Mouse (Mus musculus) liver (tissue): ENCODE data around the gene Nanos3.

ENCODE experiments used
- DNase-seq: peaks from one replicate; pipeline ENCODE4 v3.0.0-alpha.2; 2020; ENCODE audit warnings: mixed read lengths

The Nanos3 gene

DNA sequence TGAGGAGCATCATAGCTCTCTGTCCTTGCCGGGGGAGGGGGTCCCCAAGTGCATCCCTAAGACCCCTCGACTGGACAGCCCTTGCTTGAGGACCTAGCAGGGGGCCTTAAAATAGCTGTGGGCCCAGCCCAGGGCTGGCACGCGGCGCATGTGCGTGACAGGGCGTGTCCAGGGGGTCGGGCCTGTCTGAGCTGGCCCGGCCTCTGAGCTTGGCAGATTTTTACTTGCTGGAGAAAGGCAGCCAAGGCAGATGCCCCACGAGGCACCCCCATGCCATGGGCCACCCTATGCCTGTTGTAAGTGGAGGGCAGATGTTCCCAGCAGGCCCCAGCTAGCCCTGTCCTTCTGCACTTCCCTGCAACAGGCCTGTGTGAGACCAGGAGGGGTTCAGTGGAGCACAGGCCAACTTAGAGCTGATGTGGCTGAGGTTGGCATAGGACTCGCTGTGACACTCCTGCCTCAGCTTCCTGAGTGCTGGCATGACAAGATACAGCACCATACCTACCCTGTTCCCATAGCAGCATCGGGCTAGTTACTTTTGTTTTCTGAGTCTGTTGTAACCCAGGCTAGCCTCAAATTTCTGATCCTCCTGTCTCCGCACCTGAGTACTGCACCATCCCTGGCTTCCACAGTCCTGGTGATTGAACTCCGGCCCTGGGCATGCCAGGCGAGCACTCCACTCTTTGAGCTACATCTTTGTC is 16.7 kb upstream of the Nanos3 start:
- peak; percentile 47 for DNase-seq

GRCm38 (mm10) chr8:84200652-84201544 is 15.9 kb upstream of the Nanos3 start:
- peak; percentile 77 for DNase-seq

DNA sequence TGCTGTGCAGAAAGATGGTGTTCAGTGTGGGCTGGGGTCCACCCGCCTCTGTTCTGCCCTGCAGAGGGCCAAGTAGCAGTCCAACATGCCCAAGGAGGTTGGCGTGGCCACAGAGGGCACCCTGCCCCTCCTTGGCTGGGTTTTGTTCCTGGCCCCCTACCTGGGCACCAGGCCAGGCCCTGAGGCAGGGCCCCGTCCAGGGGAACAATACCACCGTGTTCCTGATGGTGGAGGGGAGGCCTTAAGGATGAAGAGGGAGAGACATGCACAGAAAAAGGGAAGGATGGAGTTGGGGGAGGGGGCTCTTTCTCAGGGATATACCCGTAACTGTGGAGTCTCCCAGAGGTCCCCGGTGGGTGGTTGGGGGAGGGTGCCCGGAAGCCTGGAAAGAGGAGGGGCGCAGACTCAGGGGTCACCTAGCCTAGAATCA is 15.1 kb upstream of the Nanos3 start:
- no peak for DNase-seq

GRCm38 (mm10) chr8:84199348-84200125 is 14.5 kb upstream of the Nanos3 start:
- no peak for DNase-seq

GRCm38 (mm10) chr8:84198871-84199270 is 13.9 kb upstream of the Nanos3 start:
- no peak for DNase-seq

- DNase-seq, result peak; percentile 90
Observed at GRCm38 (mm10) chr8:84197922-84198774, 13.1 kb upstream of the Nanos3 start.

DNA sequence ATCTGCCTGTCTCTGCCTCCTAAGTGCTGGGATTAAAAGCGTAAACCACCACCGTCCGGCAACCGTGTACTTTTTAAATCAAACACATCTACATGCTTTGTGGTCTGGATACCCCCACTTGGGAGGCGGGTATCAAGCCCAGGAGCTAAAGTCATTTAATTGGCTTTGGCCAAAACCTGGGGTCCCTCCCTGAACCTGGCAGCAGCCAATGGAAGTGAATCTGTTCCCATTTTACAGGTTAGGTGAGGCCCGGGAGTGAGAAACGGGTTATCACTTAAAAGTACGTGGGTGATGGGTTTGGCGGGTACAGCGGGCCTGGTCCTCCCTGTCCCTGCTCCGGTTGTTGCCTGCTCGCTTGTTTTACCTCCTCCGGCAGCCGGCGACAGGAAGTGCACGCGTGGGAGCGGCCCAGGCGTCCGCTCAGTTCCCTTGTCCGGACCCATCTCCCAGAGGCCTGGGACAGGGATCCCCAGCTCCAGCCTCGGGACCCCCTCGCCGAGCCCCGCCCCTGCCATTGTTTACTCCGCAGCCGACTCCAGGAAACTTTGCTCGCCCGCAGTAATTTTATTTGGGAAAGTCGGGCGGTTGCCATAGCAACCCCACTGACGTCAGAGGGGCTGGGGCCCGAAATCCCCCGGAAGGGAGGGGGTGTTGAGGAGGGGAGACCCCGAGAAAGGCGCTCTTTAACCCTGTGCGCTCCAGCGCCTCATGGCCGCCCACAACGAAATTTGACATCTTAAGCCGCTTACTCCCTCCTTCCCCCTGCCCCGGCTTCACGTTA is 12.3 kb upstream of the Nanos3 start:
- DNase-seq, result peak; percentile 80

DNA sequence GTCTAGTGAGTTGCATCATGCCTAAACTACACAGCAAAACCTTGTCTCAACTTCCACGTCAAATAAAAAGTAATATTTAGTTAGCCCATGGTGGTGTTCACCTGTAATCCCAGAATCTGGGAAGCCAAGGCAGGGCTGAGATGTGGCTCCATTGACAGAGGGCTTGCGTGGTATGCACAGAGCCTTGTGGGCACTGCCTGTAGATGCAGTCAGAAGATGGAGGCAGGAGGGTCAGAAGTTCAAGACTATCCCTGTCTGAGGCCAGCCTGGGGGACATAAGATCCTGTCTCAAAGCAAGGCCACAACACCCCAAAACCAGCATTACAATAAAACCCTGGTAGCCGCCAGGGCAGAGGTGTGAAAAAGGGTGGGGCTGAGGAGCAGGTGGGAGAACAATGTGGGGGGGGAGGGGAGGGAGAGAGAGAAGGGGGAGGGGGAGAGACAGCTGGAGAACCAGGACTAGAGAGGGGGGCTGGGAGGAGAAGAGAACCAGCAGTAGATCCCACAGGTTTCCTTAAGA is 9.3 kb upstream of the Nanos3 start:
- DNase-seq, result no peak

DNA sequence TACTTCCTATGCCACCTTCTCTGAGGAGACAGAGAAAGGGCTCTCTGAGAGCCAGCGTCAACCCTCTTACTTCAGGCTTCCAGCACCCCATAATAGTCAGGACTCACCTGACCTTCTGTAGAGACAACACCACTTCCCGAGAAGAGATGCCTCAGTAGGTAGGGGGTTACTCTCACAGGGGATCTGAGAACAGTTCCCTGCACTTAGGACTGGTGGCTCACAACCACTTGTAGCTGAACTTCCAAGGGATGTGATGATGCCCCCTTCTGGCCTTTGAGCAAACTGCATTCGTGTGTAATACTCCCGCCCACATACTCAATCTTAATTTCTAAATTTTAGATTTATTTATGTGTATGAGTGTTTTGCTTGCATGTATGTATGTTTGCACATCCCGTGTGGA is 8.5 kb upstream of the Nanos3 start:
- DNase-seq, result peak; percentile 51

- no peak for DNase-seq
Observed at GRCm38 (mm10) chr8:84193161-84193560, 8.1 kb upstream of the Nanos3 start.

DNA sequence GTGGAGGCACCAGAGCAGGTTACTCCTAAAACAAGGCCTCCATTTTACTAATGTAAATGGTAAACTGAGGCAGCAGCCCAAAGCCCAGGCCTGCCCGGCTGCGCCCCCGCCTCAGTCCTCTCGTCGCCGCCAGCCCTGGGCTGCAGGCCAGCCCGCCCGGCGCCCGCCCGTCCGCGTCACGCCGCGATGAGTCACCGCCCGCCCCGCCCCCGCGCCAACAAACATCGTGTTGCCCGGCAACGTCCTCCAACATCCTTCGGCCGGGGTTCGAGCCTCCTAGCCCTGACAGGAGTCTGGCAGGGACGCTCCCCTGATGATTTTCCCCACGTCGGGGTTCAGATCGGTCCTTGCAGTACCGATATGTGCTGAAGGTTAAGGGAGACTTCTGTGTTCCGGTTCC is 7.5 kb upstream of the Nanos3 start:
- DNase-seq, result peak; percentile 89

- DNase-seq, result peak; percentile 89
Observed at GRCm38 (mm10) chr8:84192023-84192422, 7.0 kb upstream of the Nanos3 start.

DNA sequence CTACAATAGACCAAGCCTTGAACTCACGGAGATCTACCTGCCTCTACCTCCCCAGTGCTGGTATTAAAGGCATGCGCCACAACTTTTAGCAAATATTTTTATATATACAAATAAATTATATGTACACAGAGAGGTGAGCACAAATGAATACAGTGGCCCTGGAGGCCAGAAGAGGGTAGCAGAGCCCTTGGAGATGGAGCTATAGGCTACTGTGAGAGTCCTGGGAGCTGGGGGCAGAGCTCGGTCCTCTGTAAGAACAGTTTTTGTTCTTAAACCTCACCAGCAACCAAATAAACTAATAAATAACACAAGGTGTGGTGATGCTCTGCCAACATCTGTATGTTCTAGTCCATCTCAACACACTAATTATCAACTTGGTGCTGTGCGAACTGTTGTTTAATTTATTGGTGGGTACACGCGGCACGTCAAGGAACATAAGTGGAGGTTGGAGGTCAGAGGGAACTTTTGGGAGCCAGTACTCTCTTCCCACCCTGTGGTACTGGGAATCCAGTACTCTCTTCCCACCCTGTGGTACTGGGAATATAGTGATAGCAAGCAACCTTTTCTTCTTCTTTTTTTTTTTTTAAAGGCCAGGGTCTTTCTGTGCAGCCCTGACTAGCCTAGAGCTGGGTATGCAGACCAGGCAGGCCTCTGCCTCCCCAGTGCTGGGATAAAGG is 5.3 kb upstream of the Nanos3 start:
- DNase-seq, result no peak

- DNase-seq, result no peak
Observed at GRCm38 (mm10) chr8:84189603-84190002, 4.6 kb upstream of the Nanos3 start.

DNA sequence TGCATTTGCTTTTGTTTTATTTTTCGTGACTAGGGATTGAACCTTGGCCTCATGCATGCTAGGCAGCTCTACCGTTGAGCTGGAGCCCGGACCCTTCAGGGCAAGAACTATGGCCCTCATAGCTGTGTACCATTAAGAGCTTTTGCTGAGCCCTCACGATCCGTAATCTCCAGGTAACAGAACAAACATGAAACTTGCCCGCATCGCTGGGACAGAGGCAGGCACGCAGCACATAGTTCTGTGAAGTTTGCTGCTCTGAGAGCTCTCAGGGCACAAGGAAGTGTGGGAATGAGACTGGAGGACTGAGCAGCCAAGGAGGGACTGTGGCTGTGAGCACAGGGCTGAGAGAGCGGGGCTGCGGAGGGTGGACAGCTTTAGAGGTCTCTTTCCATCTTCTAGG is 3.7 kb upstream of the Nanos3 start:
- DNase-seq, result no peak

GRCm38 (mm10) chr8:84187065-84187755 is 2.2 kb upstream of the Nanos3 start:
- peak; percentile 84 for DNase-seq

DNA sequence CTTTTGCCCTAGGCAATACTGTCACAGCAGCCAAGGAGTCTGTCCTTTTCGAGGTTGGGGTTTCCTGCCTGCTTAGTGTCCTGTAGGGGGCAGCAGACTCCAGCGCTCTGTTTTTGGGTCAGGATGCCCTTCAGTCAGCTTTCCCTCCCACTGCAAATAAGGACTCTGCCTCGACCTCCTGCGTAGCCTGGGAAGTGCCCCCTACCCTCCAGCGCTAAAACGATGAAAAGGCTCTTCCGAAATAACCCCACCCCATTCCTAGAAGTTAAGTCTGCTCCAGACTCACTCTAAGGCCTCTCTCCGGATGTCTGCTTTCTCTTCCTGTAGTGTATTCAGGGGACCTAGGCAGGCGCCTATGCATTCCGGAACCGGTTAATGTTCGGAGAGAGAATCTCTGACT is 1.5 kb upstream of the Nanos3 start:
- DNase-seq, result peak; percentile 72

DNA sequence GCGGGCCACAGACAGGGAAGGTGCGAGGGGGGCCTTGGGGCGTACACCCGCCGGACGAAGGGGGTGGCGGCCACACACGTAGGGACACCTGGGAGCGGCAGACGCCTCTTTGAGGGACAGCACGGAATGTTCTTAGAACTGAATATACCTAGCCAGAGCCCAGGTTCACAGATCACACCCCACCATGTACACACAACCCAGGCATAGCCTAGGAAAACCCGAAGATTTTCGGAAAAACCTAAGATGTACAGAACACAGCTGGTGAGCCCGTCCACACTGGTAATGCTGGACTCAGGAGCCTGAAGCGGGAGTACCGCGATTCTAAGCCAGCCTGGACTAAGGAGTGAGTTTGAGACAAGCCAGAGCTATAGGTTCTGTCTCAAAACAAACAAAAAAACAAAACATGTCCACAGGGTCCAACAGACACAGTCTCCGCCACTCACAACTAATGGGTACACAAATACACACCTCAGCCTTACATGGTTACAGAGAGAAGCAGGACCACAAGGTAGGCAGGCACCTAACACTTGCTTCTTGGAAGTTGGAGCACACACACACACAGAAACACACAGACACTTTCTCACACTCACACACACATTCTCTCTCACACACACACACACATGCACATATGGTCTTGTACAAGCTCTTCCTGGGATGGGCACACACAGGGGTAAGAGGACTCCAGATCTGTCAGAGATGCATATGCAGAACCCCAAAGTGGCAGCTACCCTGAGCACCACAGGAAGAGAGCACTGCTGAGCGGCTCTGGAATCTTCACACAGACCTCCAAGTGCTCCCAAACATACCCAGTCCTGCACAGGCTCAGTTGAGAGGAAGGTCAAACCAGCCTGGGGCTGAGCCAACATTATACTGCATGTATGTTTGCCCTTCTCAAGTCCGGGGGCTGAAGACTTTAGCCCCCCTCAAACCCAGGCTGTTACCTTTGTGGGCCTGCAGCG is 653 bp downstream of the Nanos3 start:
- no peak for DNase-seq
